Mouse (Mus musculus): Measurements from ENCODE around the gene Cyp2d11.
"Not testable (repeated sequence)": the region's sequence is repeated elsewhere in the genome, so short reads cannot be mapped to it uniquely, and the experiment has no call there.

Gene Cyp2d11

GRCm38 (mm10) chr15:82393922-82394321, at the start of gene Cyp2d11:
Cyp2d11 (minus strand) TSS chr15:82394022.
- not testable (repeated sequence) for DNase-seq (ENCODE audit: low spot score in 2 of 2)

GRCm38 (mm10) chr15:82437975-82438617, 44.3 kb upstream of the Cyp2d11 start:
- DNase-seq (ENCODE audit: low spot score in 2 of 2): no peak

- no peak for DNase-seq (ENCODE audit: low spot score in 2 of 2)
These were observed 41.8 kb upstream of the Cyp2d11 start for GRCm38 (mm10) chr15:82435606-82436005.

- no peak for DNase-seq (ENCODE audit: low spot score in 2 of 2)
These were observed 41.2 kb upstream of the Cyp2d11 start for GRCm38 (mm10) chr15:82435011-82435410.

- DNase-seq (ENCODE audit: low spot score in 2 of 2): no peak
These were observed 40.7 kb upstream of the Cyp2d11 start for GRCm38 (mm10) chr15:82434541-82434940.

GRCm38 (mm10) chr15:82433621-82434020, 39.8 kb upstream of the Cyp2d11 start:
- DNase-seq (ENCODE audit: low spot score in 2 of 2): no peak

GRCm38 (mm10) chr15:82433137-82433536, 39.3 kb upstream of the Cyp2d11 start, which contains the start of gene Cyp2d9:
Cyp2d9 (plus strand) TSS chr15:82433437.
- DNase-seq (ENCODE audit: low spot score in 2 of 2): no peak

GRCm38 (mm10) chr15:82423471-82423870, 29.6 kb upstream of the Cyp2d11 start:
- no peak for DNase-seq (ENCODE audit: low spot score in 2 of 2)

- no peak for DNase-seq (ENCODE audit: low spot score in 2 of 2)
These were observed 29.1 kb upstream of the Cyp2d11 start for GRCm38 (mm10) chr15:82422935-82423334.

- no peak for DNase-seq (ENCODE audit: low spot score in 2 of 2)
These were observed 24.8 kb upstream of the Cyp2d11 start for GRCm38 (mm10) chr15:82418616-82419015.

- peak; percentile 75 to 84 for DNase-seq (ENCODE audit: low spot score in 2 of 2)
These were observed 23.3 kb upstream of the Cyp2d11 start for GRCm38 (mm10) chr15:82416797-82417789.

GRCm38 (mm10) chr15:82407536-82407935, 13.7 kb upstream of the Cyp2d11 start:
- DNase-seq (ENCODE audit: low spot score in 2 of 2): no peak

- DNase-seq (ENCODE audit: low spot score in 2 of 2): no peak
These were observed 13.2 kb upstream of the Cyp2d11 start, which contains the start of gene Cyp2d10 for GRCm38 (mm10) chr15:82406981-82407380. Cyp2d10 (minus strand) TSS chr15:82407195.

GRCm38 (mm10) chr15:82404163-82404562, 10.3 kb upstream of the Cyp2d11 start:
- DNase-seq (ENCODE audit: low spot score in 2 of 2): no peak

GRCm38 (mm10) chr15:82403606-82404005, 9.8 kb upstream of the Cyp2d11 start:
- DNase-seq (ENCODE audit: low spot score in 2 of 2): no peak

- DNase-seq (ENCODE audit: low spot score in 2 of 2): no peak
These were observed 8.9 kb upstream of the Cyp2d11 start for GRCm38 (mm10) chr15:82402741-82403140.

- no peak for DNase-seq (ENCODE audit: low spot score in 2 of 2)
These were observed 8.3 kb upstream of the Cyp2d11 start for GRCm38 (mm10) chr15:82402106-82402505.

GRCm38 (mm10) chr15:82401516-82401915, 7.7 kb upstream of the Cyp2d11 start:
- no peak for DNase-seq (ENCODE audit: low spot score in 2 of 2)

GRCm38 (mm10) chr15:82395955-82396354, 2.1 kb upstream of the Cyp2d11 start:
- DNase-seq (ENCODE audit: low spot score in 2 of 2): not testable (repeated sequence)

- not testable (repeated sequence) for DNase-seq (ENCODE audit: low spot score in 2 of 2)
These were observed 3.9 kb downstream of the Cyp2d11 start for GRCm38 (mm10) chr15:82389916-82390315.

- DNase-seq (ENCODE audit: low spot score in 2 of 2): no peak
These were observed 8.1 kb downstream of the Cyp2d11 start for GRCm38 (mm10) chr15:82385729-82386128.

- no peak for DNase-seq (ENCODE audit: low spot score in 2 of 2)
These were observed 11.4 kb downstream of the Cyp2d11 start for GRCm38 (mm10) chr15:82382441-82382840.

- no peak for DNase-seq (ENCODE audit: low spot score in 2 of 2)
These were observed 13.1 kb downstream of the Cyp2d11 start for GRCm38 (mm10) chr15:82380714-82381062.
